In the genomic region with DNA sequence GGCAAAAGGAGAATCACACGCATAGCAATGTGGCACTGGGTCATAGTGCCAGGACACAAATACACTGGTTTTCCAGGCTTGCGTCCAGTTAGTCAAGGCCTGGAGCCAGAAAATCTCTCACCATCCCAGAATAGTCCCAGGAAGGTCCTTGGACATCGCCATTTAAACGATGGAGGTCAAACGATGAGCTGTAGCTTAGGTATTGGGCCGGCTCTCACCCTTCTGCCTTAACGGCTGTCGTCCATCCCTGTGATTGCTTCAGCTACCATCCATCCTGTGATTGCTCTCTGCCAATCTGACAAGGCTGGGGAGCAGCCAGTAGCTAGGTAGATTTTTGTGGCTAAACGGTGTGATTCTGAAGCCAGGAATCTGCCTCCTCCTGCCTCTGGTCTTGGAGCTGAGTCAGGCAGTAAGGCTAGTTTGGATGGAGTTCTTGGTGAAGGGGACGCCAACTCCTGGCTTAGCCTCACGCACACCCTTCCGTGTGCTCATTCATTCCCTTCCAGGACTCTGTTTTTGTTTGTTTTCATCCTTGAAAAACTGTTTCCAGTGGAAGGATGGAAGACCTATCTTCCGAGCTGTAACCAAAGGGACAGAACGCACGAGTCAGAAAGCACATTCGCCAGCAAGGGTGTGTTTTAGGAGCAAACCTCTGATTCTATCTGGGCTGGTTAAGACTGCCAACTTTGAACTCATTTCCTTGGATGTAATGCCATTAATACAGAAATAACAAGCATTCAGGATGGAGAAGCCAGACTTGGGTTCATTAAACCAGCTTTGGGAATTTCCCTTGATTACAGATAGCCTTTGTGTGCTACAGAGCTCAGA, we compare ENCODE assay signal across 9 mouse cellular contexts.
DNase-seq lines count a peak whose midpoint lies in the region; ATAC-seq and TF ChIP-seq lines count a peak whose summit lies in the region.
"Had no signal": no experiment of that assay in that cellular context is flagged by ENCODE, and none has a peak within 500 bp of the region (broad histone marks: within the 10 kb centered on the region; RNA-seq: fewer than 3 reads in every experiment).

No protein-coding gene starts in this region.

- H3K9ac ChIP-seq in heart, embryonic 11.5 days (ENCODE audit: low read depth, low read length) = no peak overlapping the region
- H3K9ac ChIP-seq: embryonic facial prominence, embryonic 12.5 days had no signal

- intact Hi-C loops in gastrocnemius, postnatal 36 days (cut with DNase I) = no loop called here

- no peak overlapping the region for H3K4me3 ChIP-seq in heart, embryonic 11.5 days (ENCODE audit: low read depth, low read length)
- no peak overlapping the region for H3K4me3 ChIP-seq in thymus, adult 2 months (ENCODE audit: control insufficient read depth, insufficient read depth, low read length)
- H3K4me3 ChIP-seq: embryonic facial prominence, embryonic 12.5 days had no signal

- H3K9me3 ChIP-seq in heart, embryonic 11.5 days (replicated peaks; ENCODE audit: control insufficient read depth, low read length) = no peaks in the 10 kb centered on the region
- H3K9me3 ChIP-seq: embryonic facial prominence, embryonic 12.5 days had no signal

- H3K4me1 ChIP-seq in heart, embryonic 11.5 days (ENCODE audit: control insufficient read depth, insufficient read depth, low read length) = no peaks in the 10 kb centered on the region
- no peaks in the 10 kb centered on the region for H3K4me1 ChIP-seq in thymus, adult 2 months (replicated peaks; ENCODE audit: control insufficient read depth, insufficient read depth, low read length)
- H3K4me1 ChIP-seq: embryonic facial prominence, embryonic 12.5 days had no signal

- WGBS in heart, embryonic 11.5 days (ENCODE audit: insufficient replicate concordance) = 83% methylated on average over 16 of the region's 16 CpGs
- 91% methylated on average over 16 of the region's 16 CpGs for WGBS in thymus, adult 2 months

- H3K27me3 ChIP-seq in heart, embryonic 11.5 days (ENCODE audit: control insufficient read depth, insufficient read depth, low read length) = peaks cover 13% of the 10 kb centered on the region
- no peaks in the 10 kb centered on the region for H3K27me3 ChIP-seq in thymus, adult 2 months (ENCODE audit: control insufficient read depth, insufficient read depth, low read length)
- H3K27me3 ChIP-seq: embryonic facial prominence, embryonic 12.5 days had no signal

- H3K4me2 ChIP-seq in heart, embryonic 11.5 days = no peak overlapping the region
- H3K4me2 ChIP-seq: embryonic facial prominence, embryonic 12.5 days had no signal

- no peak for ATAC-seq in heart, embryonic 11.5 days (replicated peaks; ENCODE audit: insufficient number of reproducible peaks, low FRiP score, low TSS enrichment)
- ATAC-seq in monocyte, adult 5-6 weeks (replicated peaks; ENCODE audit: insufficient number of reproducible peaks, low FRiP score, low TSS enrichment, poor library complexity, severe bottlenecking) = no peak

- H3K36me3 ChIP-seq in heart, embryonic 11.5 days (ENCODE audit: control insufficient read depth, insufficient read depth, low read length) = no peaks in the 10 kb centered on the region
- no peaks in the 10 kb centered on the region for H3K36me3 ChIP-seq in thymus, adult 2 months (ENCODE audit: control insufficient read depth, insufficient read depth, low read length)

- DNase-seq in heart, adult 18-20 months = peak; percentile 85 to 86
- peak; percentile 85 for DNase-seq in Muller cell, postnatal 12 days (ENCODE audit: inconsistent ontology term)
- DNase-seq in cerebellum, adult 11 months = peak; percentile 71
- DNase-seq in gastrocnemius, postnatal 36 days = peak; percentile 60 to 64
- DNase-seq in thymus, adult 2 months = no peak
- DNase-seq in thymus, postnatal 0 days (ENCODE audit: low spot score) = no peak

- TF ChIP-seq CTCF in thymus, adult 2 months (IDR thresholded peaks at IDR 0.05; ENCODE audit: borderline replicate concordance, control insufficient read depth, extremely low read depth, insufficient read depth, low read length, poor library complexity) = no peak

- H3K27ac ChIP-seq in heart, embryonic 11.5 days (ENCODE audit: low read depth, low read length) = no peak overlapping the region
- H3K27ac ChIP-seq in thymus, adult 2 months (ENCODE audit: control insufficient read depth, insufficient read depth, low read length) = no peak overlapping the region
- H3K27ac ChIP-seq: embryonic facial prominence, embryonic 12.5 days had no signal

- no peak for TF ChIP-seq POLR2A in thymus, adult 2 months (IDR thresholded peaks at IDR 0.05; ENCODE audit: control insufficient read depth, extremely low read depth, insufficient read depth, low read length, poor library complexity)

Comparison
In these comparisons a context has a peak if more than half of its experiments do, and no peak if none do; other contexts are left out.
1. DNase-seq: peak in heart, adult 18-20 months (2 of 2), Muller cell, postnatal 12 days (single experiment), cerebellum, adult 11 months (single experiment) and gastrocnemius, postnatal 36 days (2 of 2); none in thymus, adult 2 months (single experiment) and thymus, postnatal 0 days (single experiment).